Mouse (Mus musculus): ENCODE results near the gene Gm20388.
A peak's percentile ranks its signal among the peaks of the same experiment; 100 is the strongest.

Gm20388 gene

DNA sequence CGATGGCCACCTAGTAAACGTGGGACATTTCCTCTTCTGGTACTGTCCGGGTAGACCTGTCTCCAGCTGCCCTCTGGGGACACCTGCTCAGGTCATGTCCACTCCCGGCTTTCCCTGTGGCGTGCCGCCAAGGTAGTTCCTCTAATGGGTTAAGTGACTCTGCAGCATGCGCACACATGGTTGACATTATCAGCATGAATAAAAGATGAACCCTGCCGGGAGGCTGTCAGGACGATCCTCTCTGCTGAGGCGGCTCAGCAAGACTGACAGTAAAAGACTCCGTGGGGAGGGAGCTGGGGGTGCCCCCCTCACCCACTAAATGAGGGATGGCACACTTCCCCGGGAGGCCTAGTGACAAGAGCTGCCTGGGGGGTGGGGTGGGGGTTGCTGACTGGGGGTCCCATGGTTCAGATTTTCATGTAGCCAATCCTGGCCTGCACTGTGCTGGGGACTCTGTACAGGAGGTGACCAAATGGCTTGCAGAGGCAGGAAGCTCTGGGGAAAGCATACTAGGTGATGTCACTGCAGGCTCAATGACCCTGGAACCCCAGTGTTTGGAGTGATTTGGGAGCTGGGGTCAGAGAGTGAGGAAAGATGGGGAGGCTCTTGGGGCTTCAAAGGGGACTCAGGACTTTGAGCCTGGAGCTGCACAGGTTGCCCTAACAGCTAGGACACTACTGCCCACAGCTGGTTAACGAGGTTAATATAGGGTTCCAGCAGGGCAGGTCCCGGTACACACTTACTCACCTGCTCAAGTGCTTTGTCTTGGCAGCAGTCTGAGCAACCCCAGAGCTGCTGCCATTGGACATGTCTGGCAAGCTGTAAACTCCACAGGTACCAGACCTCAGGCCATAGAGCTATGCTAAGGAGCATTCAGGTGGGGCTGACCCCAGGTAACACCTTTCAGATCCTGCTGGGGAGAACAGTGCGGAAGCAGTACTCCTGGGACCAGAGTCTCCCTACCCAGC lies 487.1 kb downstream of the Gm20388 start:
- no peak for DNase-seq (ENCODE audit: low spot score)

GRCm38 (mm10) chr8:120399212-120399934 lies 488.7 kb downstream of the Gm20388 start:
- DNase-seq (ENCODE audit: low spot score): no peak

DNA sequence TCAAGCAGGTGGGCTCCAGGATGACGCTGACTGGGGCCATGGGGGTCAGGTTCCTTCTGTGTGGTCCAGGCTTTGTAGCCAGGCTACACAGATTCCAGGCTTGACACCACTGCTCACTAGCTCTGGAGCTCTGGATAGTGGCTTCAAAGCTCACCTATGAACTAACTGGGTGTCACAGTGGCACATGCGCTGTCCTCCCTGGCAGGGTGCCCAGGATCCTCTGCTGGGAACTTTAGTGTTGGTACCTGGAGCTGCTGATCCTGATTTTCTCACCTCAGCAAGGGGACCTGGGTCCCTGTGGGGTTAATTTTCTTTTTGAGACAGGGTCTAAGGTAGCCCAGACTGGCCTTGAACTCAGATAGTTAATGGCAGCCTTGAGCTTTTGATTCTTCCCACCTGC lies 490.6 kb downstream of the Gm20388 start:
- no peak for DNase-seq (ENCODE audit: low spot score)

DNA sequence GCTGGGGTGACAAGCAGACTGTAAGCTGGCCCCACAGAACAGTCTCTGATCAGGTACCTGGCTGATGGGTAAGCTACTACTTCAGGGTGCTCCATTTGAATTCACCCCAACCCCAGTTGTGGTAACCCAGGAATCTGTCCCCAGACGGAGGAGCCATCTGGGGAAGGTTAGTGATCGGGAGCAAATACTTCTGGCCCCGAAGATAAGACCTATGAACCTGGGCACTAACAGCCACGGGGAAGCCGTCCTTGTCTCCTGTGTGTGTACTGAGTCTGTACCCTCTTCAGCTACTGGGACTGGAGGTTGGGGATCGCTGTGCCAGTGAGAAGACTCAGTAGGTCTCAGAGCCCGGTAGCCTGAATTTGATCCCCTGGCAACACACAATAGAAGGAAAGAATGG lies 491.1 kb downstream of the Gm20388 start:
- no peak for DNase-seq (ENCODE audit: low spot score)

DNA sequence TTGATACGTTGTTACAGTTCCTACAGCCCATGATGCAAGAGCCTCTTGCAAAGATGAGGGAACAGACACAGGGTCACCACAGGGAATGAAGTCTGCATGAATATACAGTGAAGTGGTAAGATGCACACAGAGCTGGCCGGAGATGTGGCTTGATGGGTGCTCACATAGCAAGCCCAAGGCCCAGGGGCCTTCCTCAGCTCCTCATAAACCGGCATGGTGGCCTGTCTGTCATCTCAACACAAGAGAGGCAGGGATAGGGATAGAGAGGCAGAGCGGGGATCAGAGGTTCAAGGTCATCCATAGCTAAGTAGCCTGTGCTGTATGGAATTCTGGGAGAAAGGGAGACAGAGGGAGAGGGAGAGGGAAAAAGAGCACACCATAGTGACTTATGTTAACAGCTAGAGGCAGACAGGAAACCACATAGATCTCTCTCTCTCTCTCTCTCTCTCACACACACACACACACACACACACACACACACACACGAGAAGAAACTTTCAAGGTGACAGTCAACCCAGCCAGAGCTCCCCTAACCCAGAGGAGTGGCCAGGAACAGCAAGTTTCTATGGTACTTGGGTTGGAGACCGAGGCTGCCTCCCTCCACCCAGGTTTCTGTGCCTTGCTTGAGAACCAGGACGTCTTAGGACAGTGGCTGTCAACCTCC lies 493.1 kb downstream of the Gm20388 start:
- peak; percentile 20 for DNase-seq (ENCODE audit: low spot score)

DNA sequence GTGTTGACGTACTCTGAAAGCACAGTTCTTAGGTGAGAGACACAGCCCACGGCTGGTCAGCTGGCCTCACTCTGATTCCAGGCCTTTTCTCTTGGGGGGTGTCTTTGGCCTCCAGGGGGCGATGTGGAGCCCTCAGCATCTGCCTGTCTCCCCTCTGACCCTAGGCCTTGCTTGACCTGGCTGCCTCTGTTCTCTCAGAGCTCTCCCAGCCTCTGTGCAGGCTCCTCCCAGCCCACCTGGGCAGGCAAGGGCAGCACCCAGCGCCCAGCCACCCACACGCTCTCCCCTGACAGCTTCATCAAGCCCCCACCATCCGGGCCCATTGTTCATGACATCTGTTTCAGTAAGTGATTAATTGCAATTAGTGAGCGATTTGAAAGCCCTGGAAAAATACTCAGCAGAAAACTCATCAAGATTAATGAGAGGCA lies 494.0 kb downstream of the Gm20388 start:
- peak; percentile 22 for DNase-seq (ENCODE audit: low spot score)

DNA sequence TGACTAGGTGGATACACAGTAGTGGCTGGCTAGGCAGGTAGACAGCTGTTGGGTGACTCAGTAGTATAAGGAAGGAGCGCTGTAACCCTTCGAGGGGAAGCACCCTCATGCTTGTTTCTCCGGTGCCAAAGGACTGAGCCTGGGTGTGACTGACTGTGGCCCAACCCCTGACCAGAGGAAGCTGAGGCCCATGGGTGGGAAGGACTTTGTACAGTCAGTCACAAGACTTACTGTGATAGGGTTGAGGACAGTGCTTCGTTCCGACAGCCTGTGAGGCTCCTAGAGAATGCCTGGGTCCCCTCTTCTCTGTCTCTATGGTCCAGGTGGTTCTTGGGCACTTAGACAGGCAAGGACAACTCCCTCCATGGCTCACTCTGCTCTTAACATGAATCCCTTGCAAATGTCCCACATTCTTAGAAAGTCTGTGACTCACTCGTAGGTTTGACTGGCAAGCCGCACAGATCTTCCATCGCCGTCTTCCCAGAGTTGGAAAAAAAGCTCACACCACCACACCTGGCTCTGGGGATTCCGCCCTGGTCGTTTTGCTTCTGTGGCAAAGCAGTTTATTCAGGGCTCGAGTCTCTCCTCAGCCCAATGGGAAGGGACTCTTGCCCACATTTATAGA lies 495.5 kb downstream of the Gm20388 start:
- no peak for DNase-seq (ENCODE audit: low spot score)

DNA sequence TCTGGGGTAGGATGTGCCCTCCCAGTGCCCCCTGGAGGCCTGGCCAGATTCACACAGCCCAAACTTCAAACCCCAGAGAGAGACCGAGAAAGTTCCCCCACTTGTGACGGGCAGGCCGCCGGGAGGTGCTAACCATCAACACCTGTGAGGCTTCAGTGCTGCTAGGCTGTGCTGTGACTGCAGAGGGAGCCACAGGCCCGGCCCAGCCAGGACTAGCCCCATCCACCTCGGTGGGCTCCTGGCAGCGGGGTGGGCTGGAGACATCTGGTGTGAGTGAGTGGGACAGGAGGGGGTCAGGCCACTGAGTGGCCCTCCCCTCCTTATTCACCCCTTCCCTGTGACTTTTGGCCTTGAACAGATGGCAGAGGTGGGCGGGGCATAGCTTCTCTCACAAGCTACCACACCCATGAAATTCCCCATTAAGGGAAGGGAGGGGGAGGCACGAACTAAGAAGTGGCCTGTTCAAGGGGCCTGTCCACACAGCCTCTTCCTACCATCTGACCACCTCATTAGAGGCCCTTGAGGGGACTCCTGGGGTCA lies 497.1 kb downstream of the Gm20388 start:
- no peak for DNase-seq (ENCODE audit: low spot score)

GRCm38 (mm10) chr8:120408241-120409215 lies 497.9 kb downstream of the Gm20388 start:
- no peak for DNase-seq (ENCODE audit: low spot score)

DNA sequence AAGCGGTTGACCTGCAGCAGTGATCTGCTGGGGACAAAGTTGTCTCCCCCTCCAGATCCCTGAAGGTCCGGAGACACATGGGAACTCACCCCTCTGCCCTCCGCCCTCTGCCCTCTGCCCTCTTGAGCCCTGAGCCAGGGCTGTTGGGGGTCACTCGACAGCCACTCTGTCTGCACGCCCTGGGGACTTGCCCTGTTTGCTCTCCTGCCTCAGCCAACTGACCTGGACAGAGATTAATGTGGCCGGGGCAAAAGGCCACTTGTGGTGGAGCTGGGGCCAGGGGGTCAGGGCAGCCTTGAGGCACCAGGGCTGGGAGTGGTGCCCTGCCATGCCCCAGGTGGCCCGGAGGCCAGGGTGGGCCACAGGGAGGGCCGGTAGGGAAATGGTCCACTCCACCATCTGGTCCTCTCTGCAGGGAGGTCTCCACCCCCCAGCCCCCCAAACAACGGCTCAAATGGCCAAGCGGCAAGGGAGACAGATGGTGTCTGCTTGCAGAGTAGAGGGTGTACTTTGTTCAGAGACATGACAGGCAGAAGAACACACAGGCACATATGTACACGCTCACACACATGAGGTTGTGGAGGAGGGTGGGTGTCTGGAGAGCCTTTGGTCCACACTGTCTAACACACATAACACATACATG lies 498.9 kb downstream of the Gm20388 start:
- no peak for DNase-seq (ENCODE audit: low spot score)

DNA sequence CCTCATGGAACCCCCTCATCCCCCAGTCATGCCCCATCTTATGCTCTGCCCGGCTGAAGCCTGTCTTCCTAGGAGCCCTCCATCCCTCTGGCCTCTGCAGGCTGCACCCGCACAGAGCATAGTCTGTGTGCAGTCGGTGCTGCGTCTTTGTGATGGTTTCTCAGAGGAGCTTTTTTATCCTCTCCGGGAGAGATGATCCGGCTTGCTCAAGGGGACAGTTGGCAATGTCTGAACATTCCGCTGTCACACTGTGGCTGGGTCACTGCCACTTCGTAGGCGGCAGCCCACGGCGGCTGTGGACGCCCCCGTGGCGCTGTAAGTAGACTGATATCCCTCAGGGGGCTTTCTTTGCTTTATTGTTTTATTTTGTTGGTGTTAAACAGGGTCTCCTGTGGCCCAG lies 500.4 kb downstream of the Gm20388 start:
- DNase-seq (ENCODE audit: low spot score): no peak

- no peak for DNase-seq (ENCODE audit: low spot score)
Measured at GRCm38 (mm10) chr8:120411862-120412261, 501.2 kb downstream of the Gm20388 start.

- DNase-seq (ENCODE audit: low spot score): no peak
Measured at GRCm38 (mm10) chr8:120412357-120412756, 501.7 kb downstream of the Gm20388 start.

DNA sequence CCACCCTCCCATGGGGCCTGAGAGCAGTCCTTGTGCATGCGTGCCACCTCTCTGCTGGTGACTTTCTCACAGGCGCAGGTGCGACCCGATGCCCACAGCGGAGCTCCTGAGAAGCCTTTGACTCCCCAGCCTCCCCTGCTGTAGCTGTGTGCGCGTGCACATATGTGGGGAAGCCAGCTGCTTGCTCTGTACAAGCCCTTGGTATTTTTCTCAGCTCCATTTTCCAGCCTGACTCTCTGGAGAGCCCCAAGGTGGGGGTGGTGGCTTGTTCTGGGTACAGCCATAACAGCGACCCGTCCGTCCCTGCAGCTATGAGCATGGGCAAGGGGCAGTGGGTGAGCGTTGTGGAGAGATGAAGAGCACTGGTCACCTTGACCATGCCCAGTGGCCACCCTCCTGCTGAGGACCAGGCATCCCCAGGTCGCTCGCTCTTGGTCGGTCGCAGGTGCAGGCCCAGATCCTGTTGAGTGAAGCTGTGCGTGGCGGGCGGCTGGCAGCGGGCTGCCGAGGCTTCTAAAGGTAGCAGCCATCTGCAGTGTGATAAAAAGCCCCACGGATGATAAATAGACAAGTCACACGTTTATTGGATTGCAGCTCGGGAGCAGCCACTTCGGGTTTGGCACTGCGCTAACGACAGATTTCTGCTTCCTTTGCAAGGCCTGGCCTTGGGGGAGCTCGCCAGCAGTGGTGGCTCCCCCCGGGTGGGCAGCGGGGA lies 502.4 kb downstream of the Gm20388 start:
- DNase-seq (ENCODE audit: low spot score): no peak

GRCm38 (mm10) chr8:120413626-120413988 lies 503.0 kb downstream of the Gm20388 start:
- no peak for DNase-seq (ENCODE audit: low spot score)

- DNase-seq (ENCODE audit: low spot score): no peak
Measured at GRCm38 (mm10) chr8:120414216-120414615, 503.6 kb downstream of the Gm20388 start.

DNA sequence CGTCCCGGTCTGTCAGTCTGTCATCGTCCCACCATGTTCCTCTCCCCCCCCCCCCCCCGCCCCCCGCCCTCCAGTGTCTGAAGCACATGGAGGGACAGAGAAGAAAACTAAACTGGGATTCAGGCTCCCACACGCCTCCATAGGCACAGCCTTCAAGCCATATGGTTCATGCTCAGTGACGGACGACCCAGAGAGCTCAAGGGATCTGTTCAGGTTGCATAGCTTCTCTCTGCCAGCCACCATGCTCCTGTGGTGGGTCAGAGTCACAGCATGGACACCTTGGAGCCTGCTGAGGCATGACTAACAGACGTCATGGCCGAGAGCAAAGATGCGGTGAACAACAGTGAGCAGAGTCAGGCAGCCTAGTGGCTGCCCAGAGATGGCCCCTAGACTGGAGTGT lies 504.8 kb downstream of the Gm20388 start:
- no peak for DNase-seq (ENCODE audit: low spot score)

- DNase-seq (ENCODE audit: low spot score): no peak
Measured at GRCm38 (mm10) chr8:120416173-120416521, 505.5 kb downstream of the Gm20388 start.

DNA sequence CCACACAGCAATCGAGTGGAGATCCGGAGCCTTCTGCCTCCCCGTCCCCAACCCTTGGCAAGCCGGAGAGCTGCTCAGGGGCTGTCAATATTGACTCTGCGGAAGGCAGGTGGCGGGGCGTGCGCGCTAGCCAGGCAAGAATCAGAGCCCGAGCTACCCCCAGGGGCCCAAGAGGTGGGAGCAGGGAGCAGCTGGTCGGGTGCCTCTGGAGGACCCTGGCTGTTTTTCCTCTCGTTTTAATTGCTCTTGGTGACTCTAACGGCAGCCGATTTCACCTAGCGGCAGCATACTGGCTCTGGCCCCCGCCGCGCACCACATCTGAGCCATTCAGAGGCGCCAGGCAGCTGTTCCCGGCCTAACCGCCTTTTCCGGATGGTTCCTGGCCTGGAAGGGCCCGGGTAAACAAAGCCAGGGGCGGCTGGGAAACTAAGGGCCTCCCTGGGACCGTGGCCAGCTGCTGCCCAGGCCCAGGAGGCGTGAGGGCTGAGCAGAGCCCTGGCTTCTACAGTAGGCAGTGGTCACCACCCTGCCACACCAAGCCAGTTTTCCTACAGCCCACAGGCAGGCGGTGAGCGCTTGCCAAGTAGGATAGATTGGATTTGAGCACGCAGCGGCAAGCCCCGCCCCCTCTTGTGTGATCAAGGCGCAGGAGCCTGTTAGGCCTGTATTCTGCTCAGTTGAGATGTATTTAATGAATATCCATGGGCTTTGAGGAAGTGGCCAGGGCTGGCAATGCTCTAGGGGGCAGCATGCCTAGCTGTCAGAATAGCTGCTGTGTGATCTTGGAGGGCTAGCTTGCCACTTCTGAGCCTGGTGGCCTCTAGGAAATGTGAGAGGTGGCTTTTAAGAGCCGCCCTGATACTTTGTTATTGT lies 506.1 kb downstream of the Gm20388 start:
- no peak for DNase-seq (ENCODE audit: low spot score)

Data from T-cell, adult 2 months (primary cell).